Mouse (Mus musculus) liver, embryonic 13.5 days (tissue): ENCODE data around the gene Catsper1. TPM values are rescaled to one million over a fixed set of nuclear protein-coding genes. Genes with fewer than 3 reads are reported as not detected.

Source experiments
- ATAC-seq: fragments of 200-750 bp; cut with Nextera tagmentation; 2 replicates; pipeline ENCODE4 v1.8.0; 2017; ENCODE audit warnings: low read depth, mild to moderate bottlenecking, moderate number of reproducible peaks, moderate library complexity
- DNase-seq: peaks from one replicate; pipeline ENCODE4 v3.0.0; 2022
- H3K27ac ChIP-seq: fragments of 300-500 bp; sonication (generic); 2 replicates; pipeline ENCODE4 v1.5.1; 2015; ENCODE audit warnings: moderate library complexity, mild to moderate bottlenecking, inconsistent platforms
- H3K27me3 ChIP-seq: fragments of 300-500 bp; sonication (generic); 2 replicates; pipeline ENCODE4 v1.6.1; 2015; ENCODE audit warnings: mild to moderate bottlenecking, inconsistent platforms
- H3K36me3 ChIP-seq: fragments of 300-500 bp; sonication (generic); 2 replicates; pipeline ENCODE4 v1.6.1; 2015; ENCODE audit warnings: mild to moderate bottlenecking, inconsistent platforms
- H3K4me1 ChIP-seq: fragments of 300-500 bp; sonication (generic); replicated peaks from 2 replicates; pipeline ENCODE4 v1.6.1; 2015; ENCODE audit warnings: inconsistent platforms
- H3K4me2 ChIP-seq: fragments of 300-500 bp; sonication (generic); 2 replicates; pipeline ENCODE4 v1.6.1; 2015; ENCODE audit warnings: inconsistent platforms, mild to moderate bottlenecking, moderate library complexity
- H3K4me3 ChIP-seq: fragments of 300-500 bp; sonication (generic); replicated peaks from 2 replicates; pipeline ENCODE4 v1.5.1; 2015; ENCODE audit warnings: mild to moderate bottlenecking, inconsistent platforms
- H3K9ac ChIP-seq: fragments of 300-500 bp; sonication (generic); 2 replicates; pipeline ENCODE4 v1.6.1; 2015; ENCODE audit warnings: mild to moderate bottlenecking, inconsistent platforms
- H3K9me3 ChIP-seq: fragments of 300-500 bp; sonication (generic); replicated peaks from 2 replicates; pipeline ENCODE4 v1.6.1; 2016; ENCODE audit warnings: inconsistent platforms
- WGBS: fragments of 180-500 bp; shearing (Covaris S2); methylation state at CpG from one replicate; pipeline ENCODE4 v1.1.7; 2015; ENCODE audit not compliant: insufficient replicate concordance; 5-methylcytosine and 5-hydroxymethylcytosine counted together
- polyA plus RNA-seq: library from polyadenylated mRNA; unstranded; fragments of >200 nt; fragmentation: Nextera tagmentation; extraction: Ambion mirVana; gene quantifications from 2 replicates; pipeline ENCODE4 v1.2.1, GENCODE M21; 2015

Catsper1 gene
- polyA plus RNA-seq, 1 experiment from 2014 or later = not detected

GRCm38 (mm10) chr19:5356080-5356479 is 20.5 kb downstream of the Catsper1 start:
- no peak for ATAC-seq
- no CpG with 5 or more reads among the region's 1 CpGs for WGBS
- no peak overlapping the region for H3K4me2 ChIP-seq
- no peaks in the 10 kb centered on the region for H3K9me3 ChIP-seq
- H3K9ac ChIP-seq = no peak overlapping the region
- no peaks in the 10 kb centered on the region for H3K36me3 ChIP-seq
- H3K4me1 ChIP-seq = peaks cover 12% of the 10 kb centered on the region; the same call in 1 of the 2 replicates
- H3K27ac ChIP-seq = no peak overlapping the region
- H3K27me3 ChIP-seq = no peaks in the 10 kb centered on the region
- no peak for DNase-seq
- no peak overlapping the region for H3K4me3 ChIP-seq

GRCm38 (mm10) chr19:5362186-5362585 is 26.6 kb downstream of the Catsper1 start:
- Histone ChIP-seq H3K4me2 (no peak overlapping the region), H3K36me3 (peaks cover 22% of the 10 kb centered on the region), H3K4me1 (peaks cover 30% of the 10 kb centered on the region), H3K4me3 (no peak overlapping the region), H3K9me3 (no peaks in the 10 kb centered on the region), H3K27me3 (no peaks in the 10 kb centered on the region), H3K27ac (no peak overlapping the region), H3K9ac (no peak overlapping the region)
- ATAC-seq (no peak), DNase-seq (no peak)
- 68% methylated on average over 2 of the region's 2 CpGs for WGBS

GRCm38 (mm10) chr19:5364124-5364523 is 28.6 kb downstream of the Catsper1 start:
- Histone ChIP-seq H3K27me3 (no peaks in the 10 kb centered on the region), H3K4me3 (no peak overlapping the region), H3K9ac (no peak overlapping the region), H3K4me2 (no peak overlapping the region; the same call in 1 of the 2 replicates), H3K36me3 (peaks cover 37% of the 10 kb centered on the region), H3K4me1 (peaks cover 38% of the 10 kb centered on the region), H3K27ac (no peak overlapping the region), H3K9me3 (no peaks in the 10 kb centered on the region)
- ATAC-seq = no peak
- no peak for DNase-seq
- WGBS = 77% methylated on average over 2 of the region's 2 CpGs

GRCm38 (mm10) chr19:5365751-5366150 is 30.2 kb downstream of the Catsper1 start:
- peak overlapping the region; percentile 95 for H3K9ac ChIP-seq
- peak overlapping the region; percentile 90 for H3K4me2 ChIP-seq
- peak overlapping the region; percentile 98 for H3K4me3 ChIP-seq
- H3K9me3 ChIP-seq = no peaks in the 10 kb centered on the region
- H3K4me1 ChIP-seq = peaks cover 38% of the 10 kb centered on the region
- no peaks in the 10 kb centered on the region for H3K27me3 ChIP-seq
- ATAC-seq (no peak), DNase-seq (no peak)
- 3% methylated on average over 11 of the region's 11 CpGs for WGBS
- H3K27ac ChIP-seq = peak overlapping the region; percentile 91
- H3K36me3 ChIP-seq = peaks cover 53% of the 10 kb centered on the region

GRCm38 (mm10) chr19:5366175-5367052 is 30.9 kb downstream of the Catsper1 start, which contains the start of gene Eif1ad:
Eif1ad (plus strand) TSS chr19:5366741.
- Histone ChIP-seq H3K36me3 (peaks cover 57% of the 10 kb centered on the region), H3K4me2 (peak within 1 kb of the TSS; percentile 90), H3K9me3 (no peaks in the 10 kb centered on the region), H3K4me1 (peaks cover 38% of the 10 kb centered on the region), H3K4me3 (peak within 1 kb of the TSS; percentile 98), H3K27me3 (no peaks in the 10 kb centered on the region), H3K27ac (peak within 1 kb of the TSS; percentile 91), H3K9ac (peak within 1 kb of the TSS; percentile 95)
- under 1% methylated on average over 84 of the region's 92 CpGs for WGBS
- peak; percentile 93 for ATAC-seq
- DNase-seq = peak; percentile 88

- peak within 1 kb of the TSS; percentile 95 for H3K9ac ChIP-seq
- WGBS = under 1% methylated on average over 33 of the region's 33 CpGs
- H3K4me3 ChIP-seq = peak within 1 kb of the TSS; percentile 98
- no peak for DNase-seq
- H3K27me3 ChIP-seq = no peaks in the 10 kb centered on the region
- H3K4me2 ChIP-seq = peak within 1 kb of the TSS; percentile 90
- peaks cover 63% of the 10 kb centered on the region for H3K36me3 ChIP-seq
- peaks cover 38% of the 10 kb centered on the region for H3K4me1 ChIP-seq
- peak within 1 kb of the TSS; percentile 91 for H3K27ac ChIP-seq
- peak; percentile 18; the same call in 1 of the 2 replicates for ATAC-seq
- H3K9me3 ChIP-seq = no peaks in the 10 kb centered on the region
These were observed 31.5 kb downstream of the Catsper1 start, which contains the start of gene Banf1 for GRCm38 (mm10) chr19:5367053-5367359. Banf1 (minus strand) TSS chr19:5367168.

GRCm38 (mm10) chr19:5367455-5367854 is 31.9 kb downstream of the Catsper1 start:
- Histone ChIP-seq H3K36me3 (peaks cover 67% of the 10 kb centered on the region), H3K4me3 (peak overlapping the region; percentile 98), H3K27me3 (no peaks in the 10 kb centered on the region), H3K9me3 (no peaks in the 10 kb centered on the region), H3K4me1 (peaks cover 38% of the 10 kb centered on the region), H3K27ac (peak overlapping the region; percentile 91), H3K9ac (peak overlapping the region; percentile 95), H3K4me2 (peak overlapping the region; percentile 90)
- no peak for DNase-seq
- ATAC-seq = no peak
- 7% methylated on average over 11 of the region's 11 CpGs for WGBS

- Histone ChIP-seq H3K4me3 (no peak overlapping the region), H3K4me2 (no peak overlapping the region), H3K9ac (no peak overlapping the region), H3K36me3 (peaks cover 50% of the 10 kb centered on the region), H3K27me3 (no peaks in the 10 kb centered on the region), H3K27ac (no peak overlapping the region), H3K9me3 (no peaks in the 10 kb centered on the region), H3K4me1 (peaks cover 18% of the 10 kb centered on the region)
- no peak for DNase-seq
- ATAC-seq = no peak
- 78% methylated on average over 3 of the region's 3 CpGs for whole genome bisulfite sequencing
These were observed 35.4 kb downstream of the Catsper1 start for GRCm38 (mm10) chr19:5370932-5371331.

GRCm38 (mm10) chr19:5372724-5373123 is 37.2 kb downstream of the Catsper1 start:
- no peak overlapping the region for H3K4me3 ChIP-seq
- 81% methylated on average over 7 of the region's 7 CpGs for WGBS
- H3K4me1 ChIP-seq = peaks cover 12% of the 10 kb centered on the region
- no peak overlapping the region for H3K4me2 ChIP-seq
- no peaks in the 10 kb centered on the region for H3K27me3 ChIP-seq
- no peak overlapping the region for H3K27ac ChIP-seq
- ATAC-seq (no peak), DNase-seq (no peak)
- no peaks in the 10 kb centered on the region for H3K9me3 ChIP-seq
- H3K9ac ChIP-seq = no peak overlapping the region
- peaks cover 60% of the 10 kb centered on the region for H3K36me3 ChIP-seq

- Histone ChIP-seq H3K36me3 (peaks cover 60% of the 10 kb centered on the region), H3K4me3 (no peak overlapping the region), H3K4me2 (no peak overlapping the region), H3K9ac (no peak overlapping the region), H3K27ac (no peak overlapping the region), H3K9me3 (no peaks in the 10 kb centered on the region), H3K4me1 (no peaks in the 10 kb centered on the region; the same call in 1 of the 2 replicates), H3K27me3 (no peaks in the 10 kb centered on the region)
- 72% methylated on average over 4 of the region's 4 CpGs for WGBS
- no peak for DNase-seq
- ATAC-seq = no peak
These were observed 38.6 kb downstream of the Catsper1 start for GRCm38 (mm10) chr19:5374177-5374576.

GRCm38 (mm10) chr19:5374748-5375147 is 39.2 kb downstream of the Catsper1 start:
- Histone ChIP-seq H3K4me2 (no peak overlapping the region), H3K36me3 (peaks cover 60% of the 10 kb centered on the region), H3K9ac (no peak overlapping the region), H3K27ac (no peak overlapping the region), H3K27me3 (no peaks in the 10 kb centered on the region), H3K4me1 (no peaks in the 10 kb centered on the region; the same call in 1 of the 2 replicates), H3K4me3 (no peak overlapping the region), H3K9me3 (no peaks in the 10 kb centered on the region)
- 60% methylated on average over 4 of the region's 4 CpGs for WGBS
- ATAC-seq (no peak), DNase-seq (no peak)
